Mouse (Mus musculus) G1E-ER4 (cell line): Measurements from ENCODE around the gene Kpna6. TPM values are rescaled to one million over a fixed set of nuclear protein-coding genes. Genes with fewer than 3 reads are reported as not detected.

Experiments
- GATA1 ChIP-seq: IDR thresholded peaks from one replicate; pipeline ENCODE4 v1.8.0; 2012; ENCODE audit warnings: low read length, inconsistent platforms
- polyA plus RNA-seq: library from polyadenylated mRNA; stranded (reverse); fragments of >175 nt; gene quantifications from 2 replicates; pipeline ENCODE4 v1.2.3, GENCODE M21; 2012

The Kpna6 gene
- polyA plus RNA-seq, 1 experiment, result 29.1 TPM

DNA sequence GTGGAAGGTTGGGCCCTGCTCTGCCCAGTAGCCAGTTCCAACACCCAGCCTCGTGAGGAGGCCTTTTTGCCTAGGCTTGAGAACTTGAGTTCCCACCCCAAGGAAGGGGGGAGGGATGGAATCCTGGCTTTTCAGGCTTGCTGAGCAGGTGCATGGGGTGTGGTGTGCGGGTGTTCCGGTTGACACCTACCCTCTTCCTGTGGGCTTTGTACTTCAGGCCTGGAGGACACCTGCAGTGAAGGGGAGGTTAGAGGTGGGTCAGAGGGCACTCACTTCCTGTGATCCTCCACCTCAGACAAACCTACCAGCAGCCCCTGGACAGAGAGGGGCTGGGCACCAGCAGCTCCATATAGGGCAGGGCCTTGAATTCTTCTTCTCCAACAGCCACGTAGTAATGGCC lies 62.5 kb downstream of the Kpna6 start:
- no peak for TF ChIP-seq GATA1

DNA sequence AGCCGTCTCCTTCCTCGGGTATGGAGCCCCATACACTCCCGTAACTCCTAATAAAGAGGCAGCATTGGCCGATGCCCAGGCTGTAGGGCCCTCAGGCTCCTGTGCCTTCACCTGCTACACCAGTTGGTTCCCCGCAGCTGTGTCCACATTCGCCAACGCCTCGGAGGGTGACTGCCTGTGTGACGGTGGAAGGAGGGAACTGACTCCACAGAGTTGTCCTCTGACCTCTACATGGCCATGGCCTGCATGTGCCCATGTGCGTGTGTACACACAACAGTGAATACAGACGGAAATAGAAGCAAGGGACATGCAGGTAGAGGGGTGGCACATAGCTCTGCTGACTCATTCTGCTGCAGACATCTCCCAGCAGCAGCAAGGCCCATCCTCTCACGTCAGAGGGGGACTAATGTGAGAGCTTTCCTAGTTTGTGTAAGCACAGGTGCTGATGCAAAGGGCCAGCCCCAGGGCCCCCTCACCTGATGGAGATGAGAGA lies 63.4 kb downstream of the Kpna6 start:
- no peak for TF ChIP-seq GATA1

DNA sequence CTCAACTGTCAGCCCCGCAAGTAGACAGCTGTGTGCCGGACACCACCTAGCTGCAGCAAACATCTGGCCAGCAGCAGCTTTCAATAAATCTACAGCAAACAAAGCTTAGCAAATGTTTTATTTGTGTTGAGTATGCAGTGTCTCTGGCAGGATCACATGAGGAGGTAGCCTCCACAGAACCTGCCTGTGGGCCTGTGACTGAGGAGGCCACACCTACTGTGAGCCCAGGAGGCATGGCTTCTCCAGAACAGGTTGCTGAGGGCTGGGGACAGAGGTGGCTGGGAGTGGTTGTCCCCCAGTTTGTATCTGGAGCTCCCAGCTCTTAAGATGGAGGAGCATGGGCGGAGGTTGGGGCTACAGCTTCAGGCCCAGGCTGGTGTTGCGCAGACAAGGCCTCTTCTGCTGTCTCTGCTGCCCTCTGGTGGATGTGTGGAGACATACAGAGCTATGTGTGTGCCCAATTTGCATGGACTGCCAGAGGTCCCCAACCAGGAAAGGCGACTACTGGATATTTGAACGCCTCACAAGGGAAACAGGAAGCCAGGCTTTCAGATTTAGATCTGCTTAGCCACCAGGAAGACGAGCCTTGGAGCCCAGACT lies 64.0 kb downstream of the Kpna6 start:
- TF ChIP-seq GATA1, result no peak

DNA sequence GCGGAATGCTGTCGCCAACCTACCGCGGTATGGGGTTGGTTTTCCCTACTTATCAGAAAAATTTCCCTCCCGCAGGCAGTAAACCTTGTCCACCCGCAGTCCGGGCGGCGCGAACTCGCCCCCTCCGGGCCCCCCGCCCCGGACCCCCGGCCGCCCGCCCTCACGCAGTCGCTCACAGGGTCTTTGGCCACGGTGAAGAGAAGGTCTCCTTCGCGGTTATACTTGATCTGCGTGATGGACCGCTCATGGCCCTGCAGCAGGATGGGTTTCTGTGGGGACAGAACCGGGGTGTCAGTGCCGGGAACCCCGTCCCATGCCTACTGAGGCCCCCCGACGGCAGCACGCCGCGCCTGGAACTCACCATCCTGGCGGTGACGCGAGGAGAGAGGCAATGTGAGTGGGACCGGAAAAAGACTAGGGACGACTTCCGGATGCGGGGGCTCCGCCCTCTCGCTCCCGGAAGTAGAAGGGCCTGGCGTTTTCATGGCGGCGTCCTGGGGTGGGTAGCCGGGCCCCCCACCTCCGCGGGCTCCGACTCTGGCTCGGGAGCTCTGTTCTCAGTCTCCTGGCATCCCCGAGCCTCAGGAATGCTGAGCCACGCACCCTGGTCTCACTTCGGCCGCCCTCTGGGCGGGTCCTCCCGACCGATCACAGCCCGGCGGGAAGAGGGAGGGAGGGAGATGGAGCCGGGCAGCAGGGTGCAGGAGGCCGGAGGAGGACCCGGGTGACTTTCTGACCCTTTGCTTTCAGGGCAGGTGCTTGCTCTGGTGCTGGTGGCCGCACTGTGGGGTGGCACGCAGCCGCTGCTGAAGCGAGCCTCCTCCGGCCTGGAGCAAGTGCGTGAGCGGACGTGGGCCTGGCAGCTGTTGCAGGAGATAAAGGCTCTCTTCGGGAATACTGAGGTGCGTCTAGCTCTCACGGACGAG lies 72.1 kb downstream of the Kpna6 start, which contains the start of the genes Eif3i and Tmem234:
TSS of gene Eif3i (minus strand) at position 416 of the 926 bp plus-strand sequence.
TSS of gene Tmem234 (plus strand) at position 436 of the 926 bp plus-strand sequence.
- no peak for TF ChIP-seq GATA1

Other genes with a start within 250 kb of the Kpna6 start
- not detected in 2 replicates for gene Zbtb8b, start 231.9 kb downstream of the Kpna6 start, polyA plus RNA-seq
- gene Bsdc1, start 211.2 kb downstream of the Kpna6 start, polyA plus RNA-seq, result 33.0 and 35.8 TPM in 2 replicates
- gene Tssk3, start 181.7 kb downstream of the Kpna6 start, polyA plus RNA-seq, result not detected in 2 replicates
- 0.29 and 0.37 TPM in 2 replicates for gene Fam229a, start 181.6 kb downstream of the Kpna6 start, polyA plus RNA-seq
- 53.1 and 74.7 TPM in 2 replicates for gene Marcksl1, start 159.2 kb downstream of the Kpna6 start, polyA plus RNA-seq
- gene Hdac1, start 130.1 kb downstream of the Kpna6 start, polyA plus RNA-seq, result 64.1 and 71.1 TPM in 2 replicates
- 2.6 TPM in 2 replicates for gene Lck, start 99.1 kb downstream of the Kpna6 start, polyA plus RNA-seq
- not detected in 2 replicates for gene Fam167b, start 94.2 kb downstream of the Kpna6 start, polyA plus RNA-seq
- 154 and 193 TPM in 2 replicates for gene Eif3i, start 72.1 kb downstream of the Kpna6 start, polyA plus RNA-seq
- gene Tmem234, start 72.1 kb downstream of the Kpna6 start, polyA plus RNA-seq, result 241 and 317 TPM in 2 replicates
- 0.45 TPM in 1 of 2 replicates, not detected in the other for gene Dcdc2b, start 58.5 kb downstream of the Kpna6 start, polyA plus RNA-seq
- gene Iqcc, start 53.7 kb downstream of the Kpna6 start, polyA plus RNA-seq, result 8.6 and 11.3 TPM in 2 replicates
- 11.2 and 16.2 TPM in 2 replicates for gene Ccdc28b, start 48.8 kb downstream of the Kpna6 start, polyA plus RNA-seq
- gene Txlna, start 31.7 kb downstream of the Kpna6 start, polyA plus RNA-seq, result 78.1 and 89.7 TPM in 2 replicates
- 31.2 and 34.9 TPM in 2 replicates for gene Tmem39b, start 24.1 kb upstream of the Kpna6 start, polyA plus RNA-seq
- gene Khdrbs1, start 69.5 kb upstream of the Kpna6 start, polyA plus RNA-seq, result 278 and 280 TPM in 2 replicates
- 36.9 and 40.3 TPM in 2 replicates for gene Ptp4a2, start 138.5 kb upstream of the Kpna6 start, polyA plus RNA-seq